Mouse (Mus musculus): Measurements from ENCODE around the gene Rnpc3.

- no peak for TF ChIP-seq CTCF (IDR thresholded peaks at IDR 0.05; ENCODE audit: borderline replicate concordance, insufficient read depth, low read length)
- TF ChIP-seq POLR2A (IDR thresholded peaks at IDR 0.05; ENCODE audit: low read depth, low read length), result peak; percentile 73
Observed at GRCm38 (mm10) chr3:113629606-113630359, at the start of gene Rnpc3.
